Mouse (Mus musculus): ENCODE data around the gene Atf6.

Gene Atf6

GRCm38 (mm10) chr1:170704911-170705594, 162.5 kb downstream of the Atf6 start:
- DNase-seq (ENCODE audit: low read depth), result peak; percentile 81

GRCm38 (mm10) chr1:170704103-170704502, 163.5 kb downstream of the Atf6 start:
- no peak for DNase-seq (ENCODE audit: low read depth)

DNA sequence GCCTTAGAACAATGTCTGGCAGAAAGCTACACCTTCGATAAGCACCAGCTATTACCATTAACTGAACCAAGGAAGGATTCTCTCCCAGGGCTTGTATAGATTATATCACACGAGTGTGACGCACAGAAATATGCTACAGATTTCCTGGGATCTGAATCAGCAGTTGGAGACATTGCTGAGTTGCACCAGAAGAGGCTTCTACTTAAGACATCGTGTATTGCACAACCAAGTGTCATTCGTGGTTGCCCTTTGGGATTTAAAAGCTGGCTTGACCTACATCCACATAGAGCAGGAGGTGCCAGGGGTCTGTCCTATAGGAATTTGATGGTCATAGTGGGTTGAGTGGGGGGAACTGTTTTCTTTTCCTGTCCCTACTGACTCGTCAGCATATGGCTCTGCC, 164.6 kb downstream of the Atf6 start:
- DNase-seq (ENCODE audit: low read depth), result peak; percentile 65

- peak; percentile 79 for DNase-seq (ENCODE audit: low read depth)
Observed at GRCm38 (mm10) chr1:170702263-170702662, 165.3 kb downstream of the Atf6 start.

DNA sequence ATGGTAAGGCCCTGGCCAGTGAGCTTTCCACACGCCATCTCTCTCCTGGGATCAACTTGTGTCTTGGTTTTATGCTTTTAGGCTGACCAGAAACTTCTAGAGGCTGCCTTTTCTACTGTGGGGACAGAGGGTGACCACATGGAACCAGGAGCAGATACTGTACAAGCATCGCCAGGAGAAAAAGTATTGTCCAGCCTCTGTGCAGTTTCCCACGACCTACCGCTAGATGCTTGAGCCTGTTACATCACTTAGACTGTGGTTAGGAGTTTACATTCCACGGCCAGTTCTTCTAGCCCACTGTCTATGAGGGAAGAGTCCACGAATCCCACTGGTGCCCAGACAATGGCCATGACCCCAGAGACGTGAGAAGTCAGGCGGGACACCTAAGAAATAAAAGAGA, 166.0 kb downstream of the Atf6 start:
- no peak for DNase-seq (ENCODE audit: low read depth)

- no peak for DNase-seq (ENCODE audit: low read depth)
Observed at GRCm38 (mm10) chr1:170701178-170701577, 166.4 kb downstream of the Atf6 start.

- DNase-seq (ENCODE audit: low read depth), result no peak
Observed at GRCm38 (mm10) chr1:170700496-170701027, 167.0 kb downstream of the Atf6 start.

DNA sequence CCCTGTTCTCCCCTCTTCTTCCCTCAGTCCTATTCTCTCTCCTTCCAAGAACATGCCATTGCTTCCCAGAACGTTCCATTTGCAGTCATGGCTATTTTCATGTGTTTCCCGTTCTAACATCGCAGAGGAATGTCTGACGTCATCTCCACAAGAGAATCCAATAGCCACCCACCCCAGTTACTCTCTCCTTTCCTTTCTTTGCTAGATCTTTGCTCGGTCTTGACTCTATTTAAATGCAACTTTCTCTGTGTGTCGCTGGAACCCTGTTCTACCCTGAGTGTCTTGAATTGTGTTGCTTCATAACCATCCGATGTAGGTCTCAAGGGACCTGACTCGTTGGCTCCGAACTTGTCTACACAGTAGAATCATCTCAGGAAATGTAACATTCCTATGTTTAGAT, 168.0 kb downstream of the Atf6 start:
- DNase-seq (ENCODE audit: low read depth), result no peak

DNA sequence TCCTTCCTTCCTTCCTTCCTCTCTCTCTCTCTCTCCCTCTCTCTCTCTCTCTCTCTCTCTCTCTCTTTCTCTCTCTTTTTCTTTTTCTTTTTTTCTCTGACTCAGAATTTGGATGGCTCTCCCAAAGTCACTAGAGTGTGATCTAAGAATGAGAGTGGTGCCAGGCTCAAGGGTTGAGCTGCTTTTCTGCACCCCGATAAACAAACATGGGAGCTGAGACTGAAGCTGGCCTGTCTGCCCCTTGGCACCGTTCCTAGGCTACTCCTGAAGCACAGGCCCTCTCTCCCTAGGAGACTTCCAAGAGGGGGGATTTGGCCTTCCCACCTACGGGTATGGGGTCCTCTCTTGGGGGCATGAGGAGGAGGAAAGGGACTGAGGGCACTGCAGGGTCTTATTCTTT, 168.8 kb downstream of the Atf6 start:
- DNase-seq (ENCODE audit: low read depth), result no peak

- DNase-seq (ENCODE audit: low read depth), result no peak
Observed at GRCm38 (mm10) chr1:170697771-170698356, 169.7 kb downstream of the Atf6 start.

DNA sequence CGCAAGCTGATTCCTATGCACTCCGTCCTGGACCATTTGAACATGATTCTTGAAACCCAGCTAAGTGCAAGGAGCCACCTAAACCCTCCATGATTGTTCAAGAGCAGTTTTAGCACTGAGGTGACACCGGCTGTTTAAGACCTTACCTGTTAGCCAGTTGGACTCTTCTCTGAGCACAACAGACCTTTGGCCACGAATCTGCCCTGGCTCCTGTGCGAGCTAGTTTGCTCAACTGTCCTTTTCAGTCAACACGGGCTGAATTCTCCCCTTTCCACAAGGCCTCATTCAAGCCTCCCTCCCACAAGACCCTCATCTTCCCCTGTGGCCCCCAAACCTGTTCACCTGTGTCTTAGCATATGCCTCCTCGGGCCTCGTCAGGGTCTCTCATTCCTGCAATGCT, 170.6 kb downstream of the Atf6 start:
- DNase-seq (ENCODE audit: low read depth), result no peak

DNA sequence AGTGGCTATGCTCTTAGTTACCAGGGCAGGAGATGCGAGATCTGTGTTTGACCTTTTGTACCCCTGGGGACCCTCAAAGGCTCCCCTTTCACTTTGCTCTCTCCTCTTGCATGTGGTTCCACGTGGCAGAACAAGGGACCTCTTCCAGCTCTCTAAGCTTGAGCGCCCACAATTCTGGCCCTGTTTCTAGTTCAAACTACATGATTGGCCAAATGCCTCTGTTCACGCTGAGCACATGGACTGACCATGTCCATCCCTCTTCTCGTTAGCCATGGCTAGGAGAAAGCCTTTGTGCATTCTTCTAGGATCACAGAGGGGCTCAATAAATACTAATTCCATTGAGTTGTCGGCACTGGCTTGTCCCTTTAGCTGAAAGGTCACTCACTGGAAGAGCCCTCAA, 172.2 kb downstream of the Atf6 start:
- no peak for DNase-seq (ENCODE audit: low read depth)

GRCm38 (mm10) chr1:170694821-170695291, 172.7 kb downstream of the Atf6 start:
- no peak for DNase-seq (ENCODE audit: low read depth)

GRCm38 (mm10) chr1:170691301-170691700, 176.3 kb downstream of the Atf6 start:
- DNase-seq (ENCODE audit: low read depth), result no peak

- DNase-seq (ENCODE audit: low read depth), result peak; percentile 42
Observed at GRCm38 (mm10) chr1:170689773-170690172, 177.8 kb downstream of the Atf6 start.

GRCm38 (mm10) chr1:170683863-170684262, 183.7 kb downstream of the Atf6 start:
- DNase-seq (ENCODE audit: low read depth), result peak; percentile 50

DNA sequence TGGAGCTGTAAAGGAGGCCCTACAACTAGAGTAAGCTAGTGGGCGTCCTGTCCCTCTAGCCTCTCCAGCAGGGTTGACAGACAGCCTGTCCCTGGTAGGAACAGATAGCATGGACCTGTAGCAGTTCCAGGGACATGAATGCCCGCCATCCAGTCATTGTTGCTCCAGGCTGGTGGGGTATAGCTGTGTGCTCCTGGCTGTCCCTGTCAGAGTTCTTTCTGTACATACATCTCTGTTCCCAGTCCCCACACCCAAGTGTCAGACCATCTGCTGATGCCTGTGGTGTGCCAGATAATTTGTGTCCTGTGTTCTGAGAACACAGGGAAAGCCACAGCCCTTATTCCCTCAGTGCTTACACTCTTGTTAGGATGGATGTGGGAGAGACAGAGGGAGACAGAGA, 187.9 kb downstream of the Atf6 start:
- no peak for DNase-seq (ENCODE audit: low read depth)

DNA sequence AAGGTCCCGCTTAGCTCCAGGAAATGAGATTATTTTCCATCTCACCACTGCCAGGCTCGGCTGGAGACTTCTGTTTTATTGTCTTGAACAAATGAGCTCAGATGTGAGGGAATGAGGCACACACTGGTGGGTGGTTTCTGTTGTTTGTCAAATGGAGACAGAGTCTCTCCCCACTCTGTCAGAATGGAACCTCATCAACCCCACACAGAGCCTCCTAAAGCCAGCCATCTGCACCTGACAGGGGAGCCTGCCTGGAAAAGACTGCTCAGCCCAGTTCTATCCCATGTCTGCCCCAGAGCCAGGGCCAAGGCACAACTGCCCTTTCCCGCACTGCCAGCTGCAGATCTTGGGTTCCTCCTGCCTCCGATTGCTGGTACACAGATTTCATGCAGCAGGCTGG, 188.7 kb downstream of the Atf6 start:
- DNase-seq (ENCODE audit: low read depth), result no peak

GRCm38 (mm10) chr1:170677681-170678080, 189.9 kb downstream of the Atf6 start:
- DNase-seq (ENCODE audit: low read depth), result no peak

- no peak for DNase-seq (ENCODE audit: low read depth)
Observed at GRCm38 (mm10) chr1:170674184-170674775, 193.3 kb downstream of the Atf6 start.

DNA sequence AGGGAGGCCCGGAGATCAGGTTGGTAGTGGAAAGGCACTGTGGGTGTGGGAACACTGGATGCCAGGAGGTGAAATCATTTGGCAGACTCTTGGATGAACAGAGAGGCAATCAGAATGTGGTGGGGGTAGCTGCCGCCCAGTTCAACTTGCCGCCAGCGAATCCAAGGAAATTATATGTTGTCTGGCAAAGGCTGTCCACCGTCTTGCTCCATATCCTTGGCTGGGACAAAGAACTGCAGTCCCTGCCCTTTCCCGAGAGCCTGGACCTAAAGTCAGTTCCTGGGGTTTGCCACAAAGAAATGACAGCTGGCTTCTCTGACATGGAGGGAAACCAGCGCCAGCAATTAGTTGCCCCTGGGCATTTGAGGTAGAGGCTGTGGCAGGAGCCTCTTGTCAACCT, 202.4 kb downstream of the Atf6 start:
- DNase-seq (ENCODE audit: low read depth), result no peak

DNA sequence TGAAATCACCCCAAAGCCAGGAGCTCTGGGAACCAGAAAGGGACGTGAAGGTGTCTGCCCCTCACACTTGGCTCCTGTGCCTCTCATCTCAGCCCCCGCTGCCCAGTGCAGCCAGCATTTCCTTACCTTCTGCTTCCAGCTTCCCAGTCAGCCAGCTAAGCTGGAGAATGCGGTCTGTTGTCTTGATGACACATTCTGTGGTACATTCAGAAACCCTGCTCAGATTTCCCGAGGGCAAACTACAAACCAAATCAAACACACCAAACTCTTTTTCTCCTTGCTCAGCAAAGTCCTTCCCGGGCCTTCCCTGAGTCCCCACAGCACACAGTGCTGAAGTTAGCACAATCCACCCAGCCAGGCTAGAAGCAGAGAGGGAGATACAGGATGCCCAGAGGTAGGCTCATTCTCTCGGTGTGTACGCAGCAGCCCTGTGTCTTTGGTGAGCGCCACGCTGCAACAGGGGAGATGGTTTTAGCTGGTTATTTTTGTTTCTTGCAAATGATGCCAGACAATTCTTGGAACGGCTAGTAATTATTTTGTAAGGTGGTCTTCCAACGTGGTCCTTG, 202.9 kb downstream of the Atf6 start:
- DNase-seq (ENCODE audit: low read depth), result no peak

- DNase-seq (ENCODE audit: low read depth), result no peak
Observed at GRCm38 (mm10) chr1:170659260-170659659, 208.3 kb downstream of the Atf6 start.
